Mouse (Mus musculus) spleen, postnatal 14 days (tissue): Measurements from ENCODE around the gene Bcap29.
"Not testable (repeated sequence)": the region's sequence is repeated elsewhere in the genome, so short reads cannot be mapped to it uniquely, and the experiment has no call there.

ENCODE experiments used
- DNase-seq, 2 experiments: peaks; one replicate each; pipeline ENCODE4 v3.0.0; 2021 to 2022; ENCODE audit warnings: low spot score in 2 of 2

Bcap29 gene

DNA sequence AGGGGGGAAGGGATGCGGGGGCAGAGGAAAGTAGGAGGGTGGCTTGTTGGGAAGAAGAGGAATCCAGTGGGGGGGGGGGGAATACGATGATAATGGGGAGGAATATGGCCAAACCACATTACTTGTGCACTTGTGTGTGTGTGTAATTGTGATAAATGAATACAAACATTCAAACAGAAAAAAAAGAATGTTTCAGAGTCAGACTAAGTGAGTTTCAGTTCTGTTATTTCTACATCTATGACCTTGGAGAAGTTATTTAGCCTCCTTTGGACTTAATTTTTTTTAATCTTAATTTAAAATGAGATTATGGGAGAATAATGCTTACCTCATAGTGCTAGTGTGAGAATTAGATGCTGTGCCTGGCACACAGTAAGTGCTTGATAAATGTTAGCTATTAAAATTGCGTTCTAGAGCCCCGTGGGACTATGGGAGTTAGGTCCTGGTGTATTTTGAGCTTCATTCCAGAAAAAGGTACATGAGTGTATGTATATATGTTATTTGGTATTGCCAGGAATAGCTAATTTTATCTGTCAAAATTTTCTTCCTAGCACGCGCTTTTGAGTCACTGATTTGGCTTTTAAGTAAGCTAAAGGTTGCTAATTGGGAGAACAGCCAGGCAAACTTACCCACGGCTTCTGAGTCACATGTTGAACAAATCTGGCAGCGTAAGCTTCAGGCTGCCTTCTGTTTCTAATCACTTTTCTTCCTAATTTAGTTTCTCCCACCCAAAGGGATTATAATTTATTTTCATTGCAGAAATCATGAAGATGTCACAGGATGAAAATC lies 55.6 kb downstream of the Bcap29 start:
- DNase-seq: no peak

DNA sequence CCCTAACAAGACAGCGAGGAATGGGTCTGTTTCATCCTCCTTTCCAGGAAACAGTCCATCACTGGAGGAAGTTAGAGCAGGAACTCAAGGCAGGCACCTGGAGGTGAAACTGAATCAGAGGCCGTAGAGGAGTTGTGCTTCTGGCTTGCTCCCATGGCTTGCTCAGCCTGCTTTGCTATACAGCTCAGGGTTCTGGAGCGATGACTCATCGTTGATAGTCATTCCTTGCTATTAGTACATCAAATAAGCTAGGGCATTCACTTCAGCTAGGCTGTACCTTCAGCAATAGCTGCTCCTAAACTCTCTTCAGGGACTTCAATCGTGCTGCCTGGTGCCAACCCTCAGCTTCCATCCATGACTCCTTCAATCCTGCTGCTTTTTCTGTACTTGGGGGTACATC lies 60.0 kb downstream of the Bcap29 start:
- no peak for DNase-seq

DNA sequence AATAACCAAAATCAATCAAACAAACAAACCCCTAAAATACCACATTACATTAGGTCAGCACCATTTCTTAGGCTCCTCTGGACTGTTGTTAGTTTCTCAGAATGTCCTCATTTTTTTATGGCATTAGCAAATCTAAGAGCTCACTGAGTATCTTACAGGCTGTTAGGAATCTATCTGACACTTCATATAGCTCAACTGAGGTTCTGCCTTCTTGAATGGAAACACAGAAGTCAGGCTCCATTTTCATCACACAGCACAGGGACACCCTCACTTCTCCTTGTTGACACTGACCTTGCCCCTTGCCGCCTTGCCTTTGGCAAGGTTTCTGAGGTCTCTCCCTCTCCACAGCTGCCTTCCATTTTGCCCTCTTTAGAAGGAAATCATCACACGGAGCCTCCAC lies 64.7 kb downstream of the Bcap29 start:
- no peak for DNase-seq

DNA sequence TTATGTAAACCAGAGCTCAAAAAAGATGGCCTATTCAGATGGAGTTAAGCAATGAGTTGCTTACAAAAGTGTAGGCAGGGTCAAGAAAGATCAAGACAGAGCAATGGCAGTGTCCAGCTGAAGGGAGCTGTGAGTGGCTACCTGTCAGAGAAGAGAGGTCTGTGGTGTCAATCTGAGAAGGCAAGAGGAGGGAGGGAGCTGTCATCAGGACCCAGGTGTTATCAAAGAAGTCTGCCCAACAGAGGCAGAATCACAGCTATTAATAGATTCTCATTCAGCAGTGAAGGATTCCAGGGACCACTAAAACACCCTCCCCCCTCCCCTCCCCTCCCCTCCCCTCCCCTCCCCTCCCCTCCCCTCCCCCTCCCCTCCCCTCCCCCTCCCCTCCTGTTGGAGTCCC lies 65.8 kb downstream of the Bcap29 start:
- DNase-seq: no peak

DNA sequence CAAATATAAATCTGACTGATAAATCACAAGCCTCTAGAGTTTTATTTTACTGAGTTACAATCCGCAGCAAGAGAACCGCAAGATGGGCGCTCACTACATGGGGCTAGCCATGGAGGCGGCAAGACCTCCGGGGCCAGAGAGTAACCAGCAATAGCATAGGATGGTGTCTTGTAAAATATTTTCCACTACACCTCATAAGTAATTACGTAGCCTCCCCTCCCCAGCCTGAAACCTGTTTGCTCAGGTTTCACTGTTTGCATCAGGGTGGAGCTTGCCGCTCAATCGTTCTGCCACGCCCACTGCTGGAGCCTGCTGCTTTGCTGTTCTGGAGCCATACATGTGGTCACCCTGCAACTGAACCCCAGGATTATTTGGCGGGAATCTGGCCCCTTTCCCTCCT lies 66.9 kb downstream of the Bcap29 start:
- DNase-seq: not testable (repeated sequence)

DNA sequence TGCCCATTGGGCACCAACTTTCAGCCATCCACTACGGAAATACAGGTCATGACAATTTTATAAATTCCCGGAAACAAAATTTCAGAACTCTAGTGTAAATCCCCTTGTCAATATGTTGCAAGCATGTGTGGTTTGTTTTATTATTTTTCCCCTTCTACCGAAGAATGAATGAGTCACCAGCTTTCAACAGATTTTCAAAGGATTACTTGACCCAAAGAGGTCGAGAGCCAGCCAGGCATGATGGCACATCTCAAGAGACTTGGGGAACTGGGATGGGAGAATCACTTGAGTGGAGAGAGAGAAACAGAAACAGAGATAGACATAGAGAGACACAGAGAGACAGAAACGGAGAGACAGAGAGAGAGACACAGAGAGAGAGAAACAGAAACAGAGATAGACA lies 73.7 kb downstream of the Bcap29 start:
- DNase-seq: no peak

DNA sequence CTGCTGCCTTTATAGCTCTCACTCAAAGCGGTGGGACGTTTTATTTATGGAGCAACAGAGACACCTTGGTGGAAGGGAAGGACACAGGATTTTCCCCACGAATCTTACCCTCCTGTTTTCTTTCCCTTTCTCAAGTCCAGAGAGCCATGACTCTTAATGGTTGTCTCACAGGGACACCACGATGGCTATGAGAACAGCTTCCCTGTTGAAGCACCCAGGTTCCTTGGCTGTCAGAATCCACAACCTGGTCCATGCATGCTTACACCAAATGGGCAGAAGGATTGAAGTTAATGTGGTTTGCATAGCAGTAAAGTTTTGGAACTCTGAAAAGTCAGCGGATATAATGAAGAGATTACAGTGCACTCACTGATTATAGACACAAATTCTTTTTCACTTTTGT lies 74.5 kb downstream of the Bcap29 start:
- DNase-seq: no peak

DNA sequence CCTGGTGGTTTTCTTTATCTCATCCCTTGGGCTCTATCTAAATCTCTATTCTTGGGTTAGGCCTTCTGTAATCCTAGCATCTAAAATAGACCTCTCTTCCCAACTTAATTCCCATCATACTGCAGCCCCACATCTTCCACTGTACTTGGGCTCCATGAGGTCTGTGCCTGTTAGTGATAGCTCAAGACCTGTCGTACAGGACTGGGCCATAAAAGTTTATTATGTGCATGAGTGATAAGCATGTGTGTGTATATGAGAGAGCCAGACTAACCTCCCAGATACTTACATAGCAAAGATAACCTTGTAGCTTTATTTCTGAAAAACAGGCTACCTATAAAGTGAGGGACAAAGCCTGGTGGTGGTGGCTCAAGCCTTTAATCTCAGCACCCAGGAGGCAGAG lies 80.1 kb downstream of the Bcap29 start:
- DNase-seq: no peak

DNA sequence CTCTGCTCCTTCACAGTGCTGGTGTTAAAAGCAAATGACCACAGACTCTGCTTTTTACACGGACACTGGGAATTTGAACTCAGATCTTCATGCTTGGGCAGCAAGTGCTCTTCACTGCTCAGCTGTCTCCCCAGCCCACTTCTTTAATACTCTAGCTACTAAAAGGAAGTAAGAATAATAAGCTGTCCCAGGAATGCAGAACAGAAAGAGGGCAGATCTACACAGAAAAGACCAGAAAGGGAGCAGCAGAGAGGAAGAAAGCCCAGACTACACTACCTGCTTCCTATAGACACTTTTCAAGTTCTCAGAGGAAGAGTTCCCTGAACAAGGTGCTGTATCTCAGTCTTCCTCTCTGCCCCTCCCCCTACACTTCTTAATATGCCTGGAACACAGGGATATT lies 83.2 kb downstream of the Bcap29 start:
- DNase-seq: no peak

DNA sequence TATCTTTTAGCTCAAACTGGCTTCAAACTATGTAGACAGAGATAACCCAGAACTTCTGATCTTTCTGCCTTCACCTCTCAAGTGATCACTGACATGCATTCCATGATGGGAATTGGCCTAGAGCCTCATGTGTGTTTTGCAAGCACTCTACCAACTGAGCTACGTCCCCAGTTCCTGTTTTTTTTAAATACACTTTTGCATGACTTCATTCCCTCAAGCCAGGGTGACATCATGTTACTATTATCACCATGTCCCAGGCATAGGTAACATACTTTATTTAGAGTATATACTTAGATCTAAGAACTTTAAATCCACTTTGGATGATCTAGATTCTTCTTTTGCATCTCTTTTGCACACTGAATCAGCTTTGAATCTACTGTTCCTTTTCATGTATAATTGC lies 88.4 kb downstream of the Bcap29 start:
- no peak for DNase-seq

DNA sequence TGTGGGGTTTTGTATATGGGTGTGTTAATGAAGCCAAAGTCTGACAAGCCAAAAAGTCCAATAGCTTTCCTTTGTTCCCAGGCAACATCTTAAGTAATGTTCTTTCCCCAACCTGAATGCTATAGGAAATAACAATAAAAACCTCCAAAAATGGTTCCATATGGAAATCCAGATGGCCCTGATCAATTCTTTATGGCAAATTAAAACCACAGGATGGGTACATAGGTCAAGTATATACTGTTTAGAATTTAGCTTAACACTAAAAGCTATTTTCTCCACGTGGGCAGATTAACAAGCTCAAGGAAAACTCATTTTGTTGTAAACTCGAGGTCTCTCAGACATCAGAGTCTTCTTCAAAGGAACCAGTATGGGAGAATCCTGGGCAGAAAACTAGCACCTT lies 89.2 kb downstream of the Bcap29 start:
- no peak for DNase-seq

DNA sequence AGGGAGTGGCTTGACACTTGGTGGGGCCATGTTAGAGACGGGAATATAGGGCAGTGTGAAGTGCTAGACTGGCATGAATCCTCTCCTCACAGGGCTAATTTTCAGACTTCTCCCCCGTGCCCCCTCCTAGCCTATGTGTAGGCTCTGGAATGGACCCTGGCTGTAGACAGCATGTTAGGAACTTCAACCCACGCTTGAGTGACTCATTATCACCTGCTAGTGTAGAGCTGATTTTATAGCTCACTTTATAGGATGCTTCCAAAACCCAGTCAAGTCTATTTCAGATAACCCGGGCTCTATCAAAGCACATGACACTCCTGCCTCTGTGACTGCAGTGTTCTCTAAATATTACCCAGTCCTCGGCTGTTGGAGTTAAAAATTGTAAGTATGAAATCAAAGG lies 92.9 kb downstream of the Bcap29 start:
- no peak for DNase-seq
